Comparison of ENCODE assay signal across 21 mouse cellular contexts in genomic region chr13:103763640-103764039, GRCm38 (mm10).
"Had no signal": no experiment of that assay in that cellular context is flagged by ENCODE, and none has a peak within 500 bp of the region (broad histone marks: within the 10 kb centered on the region; RNA-seq: fewer than 3 reads in every experiment).

No protein-coding gene starts in this region.

- H3K9me3 ChIP-seq: lung, embryonic 15.5 days; megakaryocyte, embryonic 14.5 days; neural tube, embryonic 13.5 days; neural tube, embryonic 15.5 days had no signal

- H3K4me3 ChIP-seq: lung, embryonic 15.5 days; megakaryocyte, embryonic 14.5 days; myocyte; neural tube, embryonic 13.5 days; neural tube, embryonic 15.5 days had no signal

- H3K27ac ChIP-seq: lung, embryonic 15.5 days; macrophage; neural tube, embryonic 13.5 days; neural tube, embryonic 15.5 days had no signal

- H3K4me2 ChIP-seq: lung, embryonic 15.5 days; midbrain, embryonic 11.5 days; neural tube, embryonic 13.5 days; neural tube, embryonic 15.5 days had no signal

- DNase-seq: lung, adult 2 months; lung, postnatal 14 days; lung, postnatal 36 days; midbrain, embryonic 14.5 days; retina, postnatal 1 day; right cerebral cortex, adult 18-20 months; right cerebral cortex, postnatal 25 days; right cerebral cortex, postnatal 4 days; spleen, adult 18-20 months; thymus, adult 18-20 months; thymus, postnatal 14 days; thymus, postnatal 36 days had no signal

- H3K27me3 ChIP-seq: lung, embryonic 15.5 days; megakaryocyte, embryonic 14.5 days; neural tube, embryonic 13.5 days; neural tube, embryonic 15.5 days had no signal

- ATAC-seq: lung, postnatal 0 days; midbrain, embryonic 16.5 days had no signal

- H3K9ac ChIP-seq: lung, embryonic 15.5 days; neural tube, embryonic 13.5 days; neural tube, embryonic 15.5 days had no signal

- H3K4me1 ChIP-seq: lung, embryonic 15.5 days; neural tube, embryonic 13.5 days; neural tube, embryonic 15.5 days had no signal
